Mouse (Mus musculus) stomach, embryonic 14.5 days (tissue): ENCODE measurements around the gene Creb3l4. TPM values are rescaled to one million over a fixed set of nuclear protein-coding genes. Genes with fewer than 3 reads are reported as not detected.
"Not testable (repeated sequence)": the region's sequence is repeated elsewhere in the genome, so short reads cannot be mapped to it uniquely, and the experiment has no call there.

ENCODE experiments used
- ATAC-seq: fragments of 200-750 bp; cut with Nextera tagmentation; 2 replicates; pipeline ENCODE4 v1.8.0; 2017; ENCODE audit warnings: low read depth, moderate TSS enrichment; ENCODE audit not compliant: insufficient number of reproducible peaks, insufficient read depth, low FRiP score
- H3K27ac ChIP-seq: fragments of 300-500 bp; sonication (generic); 2 replicates; pipeline ENCODE4 v1.5.1; 2014; ENCODE audit warnings: mild to moderate bottlenecking, low read length, moderate library complexity, mixed read lengths
- H3K27me3 ChIP-seq: fragments of 300-500 bp; sonication (generic); 2 replicates; pipeline ENCODE4 v1.6.1; 2014; ENCODE audit warnings: low read length, control low read depth, mixed read lengths; ENCODE audit not compliant: control insufficient read depth, insufficient read depth
- H3K36me3 ChIP-seq: fragments of 300-500 bp; sonication (generic); 2 replicates; pipeline ENCODE4 v1.6.1; 2014; ENCODE audit warnings: mild to moderate bottlenecking, control low read depth, low read length, moderate library complexity, mixed read lengths; ENCODE audit not compliant: control insufficient read depth, insufficient read depth
- H3K4me1 ChIP-seq: fragments of 300-500 bp; sonication (generic); 2 replicates; pipeline ENCODE4 v1.6.1; 2014; ENCODE audit warnings: low read length, control low read depth, mixed read lengths; ENCODE audit not compliant: control insufficient read depth, insufficient read depth
- H3K4me2 ChIP-seq: fragments of 300-500 bp; sonication (generic); replicated peaks from 2 replicates; pipeline ENCODE4 v1.6.1; 2014; ENCODE audit warnings: low read depth, low read length, control low read depth
- H3K4me3 ChIP-seq: fragments of 300-500 bp; sonication (generic); 2 replicates; pipeline ENCODE4 v1.5.1; 2014; ENCODE audit warnings: low read depth, low read length, control low read depth
- H3K9ac ChIP-seq: fragments of 300-500 bp; sonication (generic); replicated peaks from 2 replicates; pipeline ENCODE4 v1.6.1; 2014; ENCODE audit warnings: low read depth, mild to moderate bottlenecking, control low read depth, low read length, moderate library complexity, mixed read lengths
- H3K9me3 ChIP-seq: fragments of 300-500 bp; sonication (generic); 2 replicates; pipeline ENCODE4 v1.6.1; 2016; ENCODE audit warnings: low read depth, low read length, control low read depth; ENCODE audit not compliant: control insufficient read depth
- WGBS: fragments of 180-500 bp; shearing (Covaris S2); extraction: QIAGEN DNeasy Blood & Tissue Kit; methylation state at CpG from one replicate; pipeline ENCODE4 v1.1.7; 2014; 5-methylcytosine and 5-hydroxymethylcytosine counted together
- polyA plus RNA-seq: library from polyadenylated mRNA; unstranded; fragments of >200 nt; fragmentation: Nextera tagmentation; extraction: Ambion mirVana; gene quantifications from 2 replicates; pipeline ENCODE4 v1.2.1, GENCODE M21; 2014

Gene Creb3l4
- polyA plus RNA-seq, 1 experiment from 2014 or later = 20.6 TPM

- Histone ChIP-seq H3K36me3 (peaks cover 15% of the 10 kb centered on the region; the same call in 1 of the 2 replicates), H3K4me1 (peaks cover 18% of the 10 kb centered on the region; the same call in 1 of the 2 replicates)
- not testable (repeated sequence) for H3K4me3 ChIP-seq, H3K27me3 ChIP-seq, H3K9me3 ChIP-seq, H3K4me2 ChIP-seq, H3K9ac ChIP-seq, ATAC-seq, H3K27ac ChIP-seq
- 96% methylated on average over 10 of the region's 12 CpGs for WGBS
Measured at GRCm38 (mm10) chr3:90251731-90252226, 8.5 kb upstream of the Creb3l4 start.

DNA sequence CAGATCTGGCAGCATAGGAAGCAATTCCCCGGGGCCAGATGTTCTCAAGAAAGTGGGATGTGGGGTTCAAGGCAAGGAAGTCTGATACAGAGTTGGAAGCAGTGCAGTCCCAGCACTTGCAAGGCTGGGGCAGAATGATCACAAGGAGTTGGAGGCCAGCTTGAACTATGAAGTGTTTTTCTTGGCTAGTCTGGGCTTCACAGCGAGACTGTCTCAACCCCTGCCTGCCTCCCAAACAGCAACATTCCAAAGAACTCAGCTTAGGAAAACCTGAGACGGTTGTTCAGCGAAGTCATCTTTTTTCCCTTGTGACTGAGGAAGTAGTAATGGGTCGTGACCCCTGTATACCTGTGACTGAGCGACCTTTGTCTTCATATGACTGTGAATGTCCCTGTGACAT lies 7.5 kb upstream of the Creb3l4 start:
- H3K4me1 ChIP-seq = peaks cover 18% of the 10 kb centered on the region; the same call in 1 of the 2 replicates
- H3K36me3 ChIP-seq = peaks cover 15% of the 10 kb centered on the region; the same call in 1 of the 2 replicates
- no peak overlapping the region for H3K27ac ChIP-seq
- 87% methylated on average over 6 of the region's 6 CpGs for WGBS
- no peak overlapping the region for H3K4me2 ChIP-seq
- H3K4me3 ChIP-seq = no peak overlapping the region
- ATAC-seq = no peak
- no peak overlapping the region for H3K9ac ChIP-seq
- H3K9me3 ChIP-seq = no peaks in the 10 kb centered on the region
- no peaks in the 10 kb centered on the region for H3K27me3 ChIP-seq

- H3K27ac ChIP-seq = peak overlapping the region; percentile 97
- no peaks in the 10 kb centered on the region for H3K27me3 ChIP-seq
- H3K9me3 ChIP-seq = no peaks in the 10 kb centered on the region
- ATAC-seq = no peak
- peak overlapping the region; percentile 84 for H3K4me2 ChIP-seq
- peak overlapping the region; percentile 67 for H3K9ac ChIP-seq
- peak overlapping the region; percentile 71 for H3K4me3 ChIP-seq
- H3K36me3 ChIP-seq = peaks cover 15% of the 10 kb centered on the region; the same call in 1 of the 2 replicates
- WGBS = 4% methylated on average over 10 of the region's 10 CpGs
- peaks cover 15% of the 10 kb centered on the region; the same call in 1 of the 2 replicates for H3K4me1 ChIP-seq
Measured at GRCm38 (mm10) chr3:90248746-90249100, 5.4 kb upstream of the Creb3l4 start.

- Histone ChIP-seq H3K27me3 (no peaks in the 10 kb centered on the region), H3K9ac (peak within 1 kb of the TSS; percentile 67), H3K27ac (peak within 1 kb of the TSS; percentile 97), H3K4me2 (peak within 1 kb of the TSS; percentile 84), H3K9me3 (no peaks in the 10 kb centered on the region), H3K4me3 (peak within 1 kb of the TSS; percentile 71), H3K36me3 (peaks cover 15% of the 10 kb centered on the region; the same call in 1 of the 2 replicates), H3K4me1 (peaks cover 17% of the 10 kb centered on the region; the same call in 1 of the 2 replicates)
- under 1% methylated on average over 44 of the region's 44 CpGs for WGBS
- peak; percentile 93 for ATAC-seq
Measured at GRCm38 (mm10) chr3:90247960-90248745, 4.8 kb upstream of the Creb3l4 start, which contains the start of gene Slc39a1. Slc39a1 (plus strand) TSS chr3:90248172.

GRCm38 (mm10) chr3:90247630-90247959 lies 4.3 kb upstream of the Creb3l4 start:
- H3K27ac ChIP-seq = peak overlapping the region; percentile 97
- peak overlapping the region; percentile 84 for H3K4me2 ChIP-seq
- peaks cover 15% of the 10 kb centered on the region; the same call in 1 of the 2 replicates for H3K36me3 ChIP-seq
- peak overlapping the region; percentile 67 for H3K9ac ChIP-seq
- no peaks in the 10 kb centered on the region for H3K27me3 ChIP-seq
- H3K4me3 ChIP-seq = peak overlapping the region; percentile 71
- peaks cover 22% of the 10 kb centered on the region; the same call in 1 of the 2 replicates for H3K4me1 ChIP-seq
- WGBS = under 1% methylated on average over 3 of the region's 3 CpGs
- H3K9me3 ChIP-seq = no peaks in the 10 kb centered on the region
- peak; percentile 0; the same call in 1 of the 2 replicates for ATAC-seq

DNA sequence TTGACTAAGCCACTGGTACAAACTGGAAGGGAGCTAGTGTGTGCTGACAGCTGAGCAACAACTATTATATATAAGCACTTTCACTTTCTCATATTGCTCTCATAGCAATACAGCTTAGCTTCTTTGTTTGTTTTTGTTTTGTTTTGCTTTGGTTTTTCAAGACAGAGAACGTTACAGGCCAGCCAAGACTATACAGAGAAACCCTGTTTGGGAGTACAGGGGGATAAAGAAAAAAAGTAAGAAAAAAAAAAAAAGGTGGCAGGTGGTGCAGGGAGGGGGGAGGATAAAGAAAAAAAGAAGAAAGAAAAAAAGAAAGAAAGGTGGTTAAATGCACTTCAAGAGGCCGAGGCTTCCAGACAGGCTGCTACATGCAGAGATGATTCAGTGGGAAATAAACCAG lies 2.1 kb upstream of the Creb3l4 start:
- H3K9ac ChIP-seq = no peak overlapping the region
- H3K4me3 ChIP-seq = no peak overlapping the region
- H3K27me3 ChIP-seq = no peaks in the 10 kb centered on the region
- peaks cover 6% of the 10 kb centered on the region; the same call in 1 of the 2 replicates for H3K36me3 ChIP-seq
- H3K27ac ChIP-seq = no peak overlapping the region
- no peak for ATAC-seq
- H3K4me2 ChIP-seq = no peak overlapping the region
- H3K4me1 ChIP-seq = peaks cover 24% of the 10 kb centered on the region; the same call in 1 of the 2 replicates
- no peaks in the 10 kb centered on the region for H3K9me3 ChIP-seq
- 54% methylated on average over 2 of the region's 2 CpGs for WGBS

GRCm38 (mm10) chr3:90241669-90242358 lies 1.5 kb downstream of the Creb3l4 start:
- WGBS = 81% methylated on average over 10 of the region's 10 CpGs
- Histone ChIP-seq H3K36me3 (no peaks in the 10 kb centered on the region), H3K4me1 (peaks cover 12% of the 10 kb centered on the region; the same call in 1 of the 2 replicates), H3K4me2 (peak overlapping the region; percentile 65; the same call in 1 of the 2 replicates), H3K9ac (no peak overlapping the region), H3K9me3 (no peaks in the 10 kb centered on the region), H3K27me3 (no peaks in the 10 kb centered on the region), H3K4me3 (no peak overlapping the region), H3K27ac (no peak overlapping the region)
- no peak for ATAC-seq

DNA sequence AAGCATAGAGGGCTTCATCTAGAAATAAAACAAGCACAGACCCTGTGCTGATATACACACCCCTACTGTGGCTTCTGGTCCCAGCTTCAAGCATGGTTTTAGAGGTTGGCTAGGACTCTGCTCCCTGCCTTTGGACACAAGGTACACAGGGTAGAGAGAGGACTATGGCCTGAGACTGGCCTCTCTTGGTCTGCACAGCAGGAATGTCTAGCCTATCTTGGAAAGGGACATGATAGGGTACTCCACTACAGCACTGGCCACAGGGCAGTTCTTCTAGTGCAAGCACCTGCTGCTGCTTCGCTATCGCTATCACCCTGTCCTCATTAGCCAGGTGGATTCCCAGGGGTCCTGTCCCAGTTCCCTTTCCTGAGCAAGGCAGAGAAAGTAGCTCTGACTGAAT lies 2.1 kb downstream of the Creb3l4 start:
- peaks cover 12% of the 10 kb centered on the region; the same call in 1 of the 2 replicates for H3K4me1 ChIP-seq
- no peak overlapping the region for H3K9ac ChIP-seq
- H3K27me3 ChIP-seq = no peaks in the 10 kb centered on the region
- no peaks in the 10 kb centered on the region for H3K9me3 ChIP-seq
- H3K27ac ChIP-seq = no peak overlapping the region
- H3K36me3 ChIP-seq = peaks cover 3% of the 10 kb centered on the region; the same call in 1 of the 2 replicates
- 82% methylated on average over 2 of the region's 2 CpGs for WGBS
- no peak overlapping the region for H3K4me2 ChIP-seq
- no peak overlapping the region for H3K4me3 ChIP-seq
- no peak for ATAC-seq
